8 mouse cellular contexts compared by ENCODE assay signal in genomic region chr8:87938351-87939232, GRCm38 (mm10). TPM values are rescaled to one million over a fixed set of nuclear protein-coding genes. Genes with fewer than 3 reads are reported as not detected.
DNase-seq lines count a peak whose midpoint lies in the region; ATAC-seq and TF ChIP-seq lines count a peak whose summit lies in the region.

No protein-coding gene starts in this region.

- DNase-seq in CH12.LX (ENCODE audit: extremely low read depth), result peak; percentile 70
- peak; percentile 72 for DNase-seq in adrenal gland, postnatal 25 days
- peak; percentile 74 for DNase-seq in forebrain, embryonic 11.5 days (ENCODE audit: low spot score)
- peak; percentile 45 to 60 for DNase-seq in layer of hippocampus, postnatal 14 days (ENCODE audit: low spot score in 2 of 2)
- peak; percentile 59 to 88 for DNase-seq in lung, postnatal 4 days
- DNase-seq in B cell, adult 2 months, result no peak

- H3K36me3 ChIP-seq in CH12.LX (replicated peaks in 1 of 2; ENCODE audit: control insufficient read depth in 1 of 2, insufficient read depth in 1 of 2, low read length in 1 of 2), result no peaks in the 10 kb centered on the region
- no peaks in the 10 kb centered on the region for H3K36me3 ChIP-seq in forebrain, embryonic 11.5 days (ENCODE audit: control insufficient read depth, insufficient read depth, low read length)
- H3K36me3 ChIP-seq in heart, embryonic 16.5 days (ENCODE audit: control insufficient read depth, insufficient read depth), result no peaks in the 10 kb centered on the region
- H3K36me3 ChIP-seq in stomach, embryonic 14.5 days (ENCODE audit: control insufficient read depth, insufficient read depth, low read length), result no peaks in the 10 kb centered on the region

- H3K27me3 ChIP-seq in CH12.LX (replicated peaks), result no peaks in the 10 kb centered on the region
- no peaks in the 10 kb centered on the region for H3K27me3 ChIP-seq in forebrain, embryonic 11.5 days (ENCODE audit: control insufficient read depth, insufficient read depth, low read length)
- no peaks in the 10 kb centered on the region for H3K27me3 ChIP-seq in heart, embryonic 16.5 days (ENCODE audit: control insufficient read depth, insufficient read depth, low read length)
- H3K27me3 ChIP-seq in stomach, embryonic 14.5 days (ENCODE audit: control insufficient read depth, insufficient read depth, low read length), result no peaks in the 10 kb centered on the region

- no peak for TF ChIP-seq RAD21 in CH12.LX (IDR thresholded peaks at IDR 0.05; ENCODE audit: low read depth, low read length)

- H3K4me3 ChIP-seq in CH12.LX (replicated peaks in 1 of 3; ENCODE audit: low read depth in 2 of 3, low read length in 2 of 3, poor library complexity in 1 of 3), result peak overlapping the region in 1 of 3 experiments; percentile 46
- 0 out of 2 replicates have a peak overlapping the region, but pooled peaks have one; percentile 1 for H3K4me3 ChIP-seq in forebrain, embryonic 11.5 days (ENCODE audit: low read depth, low read length)
- peak overlapping the region; percentile 42 for H3K4me3 ChIP-seq in heart, embryonic 16.5 days (ENCODE audit: low read length)
- H3K4me3 ChIP-seq in stomach, embryonic 14.5 days (ENCODE audit: low read depth, low read length), result peak overlapping the region; percentile 22; the same call in 1 of the 2 replicates

- TF ChIP-seq EP300 in CH12.LX (IDR thresholded peaks at IDR 0.05; ENCODE audit: low read length), result no peak

- peak overlapping the region; percentile 23; the same call in 1 of the 2 replicates for H3K4me2 ChIP-seq in CH12.LX (ENCODE audit: insufficient read depth, low read depth, poor library complexity, severe bottlenecking)
- H3K4me2 ChIP-seq in forebrain, embryonic 11.5 days (ENCODE audit: low read depth, low read length, severe bottlenecking), result peak overlapping the region; percentile 45
- peak overlapping the region; percentile 77 for H3K4me2 ChIP-seq in heart, embryonic 16.5 days (ENCODE audit: low read depth, low read length)
- H3K4me2 ChIP-seq in stomach, embryonic 14.5 days (replicated peaks; ENCODE audit: low read depth, low read length), result peak overlapping the region; percentile 51

- in situ Hi-C loops in CH12.LX (cut with MboI; ENCODE audit: low pct_ligation_motif_present, low pct_unique_long_range_greater_than_20kb, low sequenced_read_pairs), result no loop called here

- peaks cover 16 to 58% of the 10 kb centered on the region in 2 experiments for H3K4me1 ChIP-seq in CH12.LX (ENCODE audit: control insufficient read depth in 1 of 2, insufficient read depth in 2 of 2)
- peaks cover 46% of the 10 kb centered on the region for H3K4me1 ChIP-seq in forebrain, embryonic 11.5 days (replicated peaks; ENCODE audit: control insufficient read depth, insufficient read depth, low read length)
- peaks cover 16% of the 10 kb centered on the region for H3K4me1 ChIP-seq in heart, embryonic 16.5 days (ENCODE audit: control insufficient read depth, insufficient read depth, low read length)
- H3K4me1 ChIP-seq in stomach, embryonic 14.5 days (ENCODE audit: control insufficient read depth, insufficient read depth, low read length), result peaks cover 39% of the 10 kb centered on the region

- H3K9me3 ChIP-seq in CH12.LX (replicated peaks; ENCODE audit: low read length), result no peaks in the 10 kb centered on the region
- no peaks in the 10 kb centered on the region for H3K9me3 ChIP-seq in forebrain, embryonic 11.5 days (ENCODE audit: control insufficient read depth, low read length)
- H3K9me3 ChIP-seq in heart, embryonic 16.5 days (replicated peaks; ENCODE audit: control insufficient read depth, low read length), result no peaks in the 10 kb centered on the region
- H3K9me3 ChIP-seq in stomach, embryonic 14.5 days (ENCODE audit: control insufficient read depth, low read depth, low read length), result no peaks in the 10 kb centered on the region

- no peak overlapping the region for H3K9ac ChIP-seq in CH12.LX (ENCODE audit: insufficient read depth, low read depth)
- peak overlapping the region; percentile 44 for H3K9ac ChIP-seq in forebrain, embryonic 11.5 days (ENCODE audit: low read length)
- peak overlapping the region; percentile 55 for H3K9ac ChIP-seq in heart, embryonic 16.5 days (ENCODE audit: low read length)
- 0 out of 2 replicates have a peak overlapping the region, but pooled peaks have one; percentile 18 for H3K9ac ChIP-seq in stomach, embryonic 14.5 days (replicated peaks; ENCODE audit: low read depth, low read length)

- ATAC-seq in forebrain, embryonic 11.5 days (replicated peaks; ENCODE audit: low FRiP score), result peak; percentile 71
- peak; percentile 87 for ATAC-seq in heart, embryonic 16.5 days (replicated peaks; ENCODE audit: extremely low read depth, insufficient read depth, low FRiP score)
- ATAC-seq in stomach, embryonic 14.5 days (ENCODE audit: insufficient number of reproducible peaks, insufficient read depth, low FRiP score, low read depth), result peak; percentile 90

- dilution Hi-C loops in CH12.LX (cut with MboI; ENCODE audit: extremely low pct_ligation_motif_present, extremely low pct_unique_long_range_greater_than_20kb, low sequenced_read_pairs), result no loop called here

- no peak for TF ChIP-seq CTCF in CH12.LX (conservative IDR thresholded peaks at IDR 0.05 in 1 of 2, IDR thresholded peaks at IDR 0.05 in 1 of 2; ENCODE audit: low read depth in 2 of 2, low read length in 2 of 2)

- peak overlapping the region; percentile 18; the same call in 1 of the 2 replicates for H3K27ac ChIP-seq in CH12.LX (ENCODE audit: insufficient read depth, low read depth)
- H3K27ac ChIP-seq in forebrain, embryonic 11.5 days (ENCODE audit: low read depth, low read length), result peak overlapping the region; percentile 68
- peak overlapping the region; percentile 63 for H3K27ac ChIP-seq in heart, embryonic 16.5 days (ENCODE audit: low read length)
- peak overlapping the region; percentile 87 for H3K27ac ChIP-seq in stomach, embryonic 14.5 days (ENCODE audit: low read length)

- WGBS in forebrain, embryonic 11.5 days, result 2% methylated on average over 20 of the region's 20 CpGs
- 3% methylated on average over 20 of the region's 20 CpGs for WGBS in heart, embryonic 16.5 days
- WGBS in stomach, embryonic 14.5 days, result 2% methylated on average over 20 of the region's 20 CpGs

- no peak for TF ChIP-seq POLR2A in CH12.LX (IDR thresholded peaks at IDR 0.05; ENCODE audit: low read depth, low read length)

- H3K79me2 ChIP-seq in CH12.LX (replicated peaks; ENCODE audit: control insufficient read depth, extremely low read depth, insufficient read depth, poor library complexity, severe bottlenecking), result no peaks in the 10 kb centered on the region

TF ChIP-seq in CH12.LX, 34 proteins besides CTCF, POLR2A, EP300 and RAD21:
- TF ChIP-seq SMC3 (IDR thresholded peaks at IDR 0.05; ENCODE audit: low read depth, low read length), result no peak
- TF ChIP-seq IRF4 (IDR thresholded peaks at IDR 0.05; ENCODE audit: low read depth, low read length), result no peak
- peak; percentile 14; the same call in 1 of the 2 replicates for TF ChIP-seq TCF12 (IDR thresholded peaks at IDR 0.05; ENCODE audit: low read depth, low read length)
- 0 out of 2 replicates have a peak, but pooled peaks have one; percentile 37 for TF ChIP-seq ELF1 (IDR thresholded peaks at IDR 0.05; ENCODE audit: low read depth, low read length)
- TF ChIP-seq NRF1 (IDR thresholded peaks at IDR 0.05; ENCODE audit: low read depth, low read length), result 0 out of 2 replicates have a peak, but pooled peaks have one; percentile 18
- TF ChIP-seq E2F4 (IDR thresholded peaks at IDR 0.05; ENCODE audit: insufficient replicate concordance, low read depth, low read length), result no peak
- no peak for TF ChIP-seq BHLHE40 (IDR thresholded peaks at IDR 0.05; ENCODE audit: low read depth, low read length)
- peak; percentile 47; the same call in 1 of the 2 replicates for TF ChIP-seq MXI1 (IDR thresholded peaks at IDR 0.05; ENCODE audit: low read depth, low read length)

RNA-seq across cellular contexts. Expression of gene Zfp423, which starts 20.8 kb away (rescaled TPM):
- total RNA-seq in CH12.LX (2012; rRNA removed) (0.25 and 0.42 TPM in 2 replicates), CH12.LX (2014; rRNA removed) (0.32 and 0.46 TPM in 2 replicates)
- polyA plus RNA-seq in CH12.LX (2012; ENCODE audit: insufficient read length, low read depth), result 2.3 and 2.7 TPM in 2 replicates
- total RNA-seq in adrenal gland, postnatal 25 days (2021), result 14.5 and 17.5 TPM in 2 replicates
- polyA plus RNA-seq in forebrain, embryonic 11.5 days (2014; fragmentation: Nextera tagmentation; extraction: Ambion mirVana), result 42.1 and 44.8 TPM in 2 replicates
- polyA plus RNA-seq in heart, embryonic 16.5 days (2015; fragmentation: Nextera tagmentation; extraction: Ambion mirVana), result 3.1 and 3.7 TPM in 2 replicates
- total RNA-seq in layer of hippocampus, postnatal 14 days (2021), result 10 to 100 TPM; 29.9 to 32.3 TPM
- 13.6 and 15.3 TPM in 2 replicates for polyA plus RNA-seq in stomach, embryonic 14.5 days (2014; fragmentation: Nextera tagmentation; extraction: Ambion mirVana)

Comparison
In these comparisons a context has a peak if more than half of its experiments do, and no peak if none do; other contexts are left out.
1. DNase-seq: peak in CH12.LX (single experiment), adrenal gland, postnatal 25 days (single experiment), forebrain, embryonic 11.5 days (single experiment), layer of hippocampus, postnatal 14 days (2 of 2) and lung, postnatal 4 days (2 of 2); none in B cell, adult 2 months (0 of 2).
2. H3K27ac ChIP-seq: peak in every context shown above with its lines; median percentile 87 in stomach, embryonic 14.5 days; 68 in forebrain, embryonic 11.5 days; 63 in heart, embryonic 16.5 days; 18 in CH12.LX.
3. H3K4me2 ChIP-seq: peak in every context shown above with its lines; median percentile 77 in heart, embryonic 16.5 days; 51 in stomach, embryonic 14.5 days; 45 in forebrain, embryonic 11.5 days; 23 in CH12.LX.
4. Peak in every context shown above with its lines, with median percentiles within 50 percentile points of each other: ATAC-seq.